ENCODE assay signal across 8 mouse cellular contexts in genomic region chr2:35676075-35676665, GRCm38 (mm10).
DNase-seq lines count a peak whose midpoint lies in the region; ATAC-seq and TF ChIP-seq lines count a peak whose summit lies in the region.

No protein-coding gene starts in this region.

- H3K9me3 ChIP-seq in kidney, postnatal 0 days (replicated peaks; ENCODE audit: low read length): no peaks in the 10 kb centered on the region

- 10% methylated on average over 5 of the region's 5 CpGs for WGBS in cerebellum, adult 2 months
- WGBS in kidney, postnatal 0 days: 34% methylated on average over 5 of the region's 5 CpGs

- no peaks in the 10 kb centered on the region for H3K27me3 ChIP-seq in cerebellum, adult 2 months (ENCODE audit: control insufficient read depth, insufficient read depth, low read length)
- no peaks in the 10 kb centered on the region for H3K27me3 ChIP-seq in kidney, postnatal 0 days (ENCODE audit: insufficient read depth, low read length)

- peaks cover 82% of the 10 kb centered on the region for H3K4me1 ChIP-seq in cerebellum, adult 2 months (ENCODE audit: control insufficient read depth, insufficient read depth, low read length)
- peaks cover 82% of the 10 kb centered on the region for H3K4me1 ChIP-seq in kidney, postnatal 0 days (replicated peaks; ENCODE audit: insufficient read depth, low read length)

- no peak for ATAC-seq in kidney, postnatal 0 days (replicated peaks; ENCODE audit: low FRiP score, low read depth)

- H3K9ac ChIP-seq in kidney, postnatal 0 days (ENCODE audit: low read depth, low read length): no peak overlapping the region

- no peaks in the 10 kb centered on the region for H3K36me3 ChIP-seq in kidney, postnatal 0 days (ENCODE audit: insufficient read depth, low read length)

- H3K4me3 ChIP-seq in cerebellum, adult 2 months (replicated peaks; ENCODE audit: insufficient read depth, low read depth, low read length): no peak overlapping the region
- H3K4me3 ChIP-seq in kidney, postnatal 0 days (replicated peaks; ENCODE audit: low read depth, low read length): no peak overlapping the region

- TF ChIP-seq CTCF in cerebellum, adult 2 months (IDR thresholded peaks at IDR 0.05; ENCODE audit: borderline replicate concordance, insufficient read depth, low read depth, low read length): no peak
- no peak for TF ChIP-seq CTCF in kidney, postnatal 0 days (IDR thresholded peaks at IDR 0.05; ENCODE audit: low read depth)

- 0 out of 2 replicates have a peak overlapping the region, but pooled peaks have one; percentile 7 for H3K4me2 ChIP-seq in kidney, postnatal 0 days (ENCODE audit: low read length)

- H3K27ac ChIP-seq in cerebellum, adult 2 months (ENCODE audit: insufficient read depth, low read length): peak overlapping the region; percentile 34
- H3K27ac ChIP-seq in kidney, postnatal 0 days: peak overlapping the region; percentile 57

- no peak for TF ChIP-seq POLR2A in cerebellum, adult 2 months (IDR thresholded peaks at IDR 0.05; ENCODE audit: borderline replicate concordance, insufficient read depth, low read length)

- DNase-seq in cerebellum, adult 2 months: peak; percentile 58 to 64
- no peak for DNase-seq in cerebellum, adult 8-10 months
- peak; percentile 58 for DNase-seq in testis, postnatal 10 days (ENCODE audit: low spot score)
- DNase-seq in testis, postnatal 14 days (ENCODE audit: low spot score): no peak
- peak; percentile 25 for DNase-seq in kidney, postnatal 0 days (ENCODE audit: low spot score)
- DNase-seq in skeletal muscle tissue, adult 2 months (ENCODE audit: low read depth, low spot score): peak; percentile 49
- no peak for DNase-seq in spleen, postnatal 4 days (ENCODE audit: low spot score in 2 of 2)
- no peak for DNase-seq in thymus, postnatal 4 days

Comparison
In these comparisons a context has a peak if more than half of its experiments do, and no peak if none do; other contexts are left out.
1. DNase-seq: peak in cerebellum, adult 2 months (2 of 2), testis, postnatal 10 days (single experiment), kidney, postnatal 0 days (single experiment) and skeletal muscle tissue, adult 2 months (single experiment); none in cerebellum, adult 8-10 months (single experiment), testis, postnatal 14 days (single experiment), spleen, postnatal 4 days (0 of 2) and thymus, postnatal 4 days (single experiment).